Mouse (Mus musculus) lung, adult 2 months (tissue): ENCODE measurements around the gene Med22.
A peak's percentile ranks its signal among the peaks of the same experiment; 100 is the strongest.

Source experiments
- CTCF ChIP-seq: fragments of 200-500 bp; IDR thresholded peaks from 2 replicates; pipeline ENCODE4 v1.5.1; 2011; ENCODE audit warnings: mild to moderate bottlenecking, low read length, control low read depth; ENCODE audit not compliant: insufficient read depth
- POLR2A ChIP-seq: fragments of 200-500 bp; IDR thresholded peaks from 2 replicates; pipeline ENCODE4 v1.6.1; 2011; ENCODE audit warnings: low read depth, mild to moderate bottlenecking, control low read depth, low read length, borderline replicate concordance; ENCODE audit errors: extremely low read depth

DNA sequence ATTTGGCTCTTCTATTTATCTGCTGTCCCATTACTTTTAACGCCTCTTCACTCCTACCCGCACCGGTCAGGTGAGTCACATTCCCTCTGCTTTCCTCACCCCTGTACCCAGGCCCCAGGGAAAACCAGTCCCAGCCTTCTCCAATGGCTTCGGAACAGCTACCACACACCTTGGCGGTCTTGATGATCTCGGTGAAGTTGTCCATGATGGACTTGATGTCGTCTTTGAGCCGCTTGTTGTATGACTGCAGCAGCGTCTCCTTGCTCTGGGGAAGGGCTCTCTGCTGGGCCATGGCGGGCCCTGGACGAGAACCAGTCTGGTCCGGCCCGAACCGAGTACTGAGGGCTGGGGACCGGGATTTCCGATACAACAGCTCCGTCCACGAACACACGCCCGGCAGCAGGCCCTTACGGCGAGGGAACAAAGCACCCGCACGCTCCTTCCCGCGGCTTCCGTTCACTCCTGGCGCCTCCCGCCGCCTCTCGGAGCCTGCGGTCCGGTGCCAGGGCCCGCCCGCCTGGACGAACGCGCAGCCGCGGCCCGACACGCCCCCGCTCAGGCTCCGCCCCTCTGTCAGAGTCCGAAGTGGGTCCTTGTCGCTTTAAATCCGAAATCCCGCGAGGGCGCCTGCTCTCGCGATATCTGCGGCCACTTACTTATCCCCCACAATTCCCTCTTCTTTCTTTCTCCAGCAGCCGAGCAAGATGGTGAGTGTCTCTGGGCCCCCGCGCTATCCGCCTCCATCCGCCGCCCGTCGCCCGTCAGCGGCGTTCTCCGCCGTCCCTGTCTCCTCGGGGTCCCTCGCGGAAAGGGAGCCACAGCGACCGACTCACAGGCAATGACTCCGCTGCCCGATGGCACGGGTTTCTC, at the start of gene Med22, which contains the start of gene Rpl7a:
- TF ChIP-seq POLR2A (peak; percentile 89), CTCF (no peak)
